ENCODE assay signal across 27 mouse cellular contexts in the genomic region with DNA sequence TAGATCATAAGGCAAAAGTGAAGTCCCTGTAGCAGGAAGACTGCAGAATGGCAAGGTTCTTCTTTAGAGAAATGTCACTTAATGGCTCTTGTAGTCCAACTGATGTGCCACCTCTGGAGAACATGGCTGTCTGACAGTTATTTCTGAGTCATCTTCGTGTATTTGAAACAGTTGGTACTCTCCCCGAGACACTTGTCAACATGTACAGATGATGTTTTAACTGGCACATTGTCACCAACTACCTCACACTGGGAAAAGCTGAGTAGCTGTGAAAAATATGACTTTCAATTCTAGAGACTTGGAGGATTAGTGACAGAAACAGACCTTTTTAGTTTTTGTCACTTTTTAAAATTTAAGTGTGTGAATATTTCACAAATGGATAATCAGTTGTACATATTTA.
"Had no signal": no experiment of that assay in that cellular context is flagged by ENCODE, and none has a peak within 500 bp of the region (broad histone marks: within the 10 kb centered on the region; RNA-seq: fewer than 3 reads in every experiment).

No protein-coding gene starts in this region.

- H3K9me3 ChIP-seq: heart, embryonic 13.5 days; heart, embryonic 15.5 days; hindbrain, embryonic 13.5 days; hindbrain, embryonic 15.5 days; limb, embryonic 10.5 days; limb, embryonic 12.5 days; liver, embryonic 13.5 days; liver, embryonic 15.5 days had no signal

- ATAC-seq: hindbrain, postnatal 0 days; intestine, embryonic 16.5 days; liver, postnatal 0 days had no signal

- H3K27ac ChIP-seq: heart, embryonic 13.5 days; heart, embryonic 15.5 days; hindbrain, embryonic 13.5 days; hindbrain, embryonic 15.5 days; hindbrain, postnatal 0 days; layer of hippocampus, adult 2 months; left cerebral cortex, adult 2 months; limb, embryonic 10.5 days; limb, embryonic 12.5 days; liver, embryonic 13.5 days; liver, embryonic 15.5 days had no signal

- DNase-seq: gastrocnemius, postnatal 14 days; gastrocnemius, postnatal 36 days; heart, adult 18-20 months; heart, postnatal 14 days; heart, postnatal 36 days; kidney, adult 11 months; kidney, adult 2 months; kidney, adult 9 months; kidney, postnatal 10 days; kidney, postnatal 25 days; kidney, postnatal 4 days; liver; liver, embryonic 13.5 days; liver, postnatal 0 days had no signal

- H3K4me1 ChIP-seq: heart, embryonic 13.5 days; heart, embryonic 15.5 days; hindbrain, embryonic 15.5 days; liver, embryonic 13.5 days; liver, embryonic 15.5 days had no signal

- H3K27me3 ChIP-seq: heart, embryonic 13.5 days; heart, embryonic 15.5 days; hindbrain, embryonic 13.5 days; hindbrain, embryonic 15.5 days; limb, embryonic 12.5 days; liver, embryonic 13.5 days; liver, embryonic 15.5 days had no signal

- H3K4me2 ChIP-seq: heart, embryonic 11.5 days; heart, embryonic 13.5 days; heart, embryonic 15.5 days; hindbrain, embryonic 13.5 days; hindbrain, embryonic 15.5 days; limb, embryonic 12.5 days; liver, embryonic 11.5 days; liver, embryonic 13.5 days; liver, embryonic 15.5 days had no signal

- H3K36me3 ChIP-seq: heart, embryonic 13.5 days; heart, embryonic 15.5 days; hindbrain, embryonic 13.5 days; hindbrain, embryonic 15.5 days; limb, embryonic 10.5 days; limb, embryonic 12.5 days; liver, embryonic 13.5 days; liver, embryonic 15.5 days had no signal

- H3K9ac ChIP-seq: heart, embryonic 13.5 days; heart, embryonic 15.5 days; hindbrain, embryonic 13.5 days; hindbrain, embryonic 15.5 days; limb, embryonic 12.5 days; liver, embryonic 13.5 days; liver, embryonic 15.5 days; liver, postnatal 0 days had no signal

- H3K4me3 ChIP-seq: heart, embryonic 13.5 days; heart, embryonic 15.5 days; hindbrain, embryonic 13.5 days; hindbrain, embryonic 15.5 days; layer of hippocampus, adult 2 months; left cerebral cortex, adult 2 months; limb, embryonic 10.5 days; limb, embryonic 12.5 days; liver, embryonic 13.5 days; liver, embryonic 15.5 days had no signal
